Mouse (Mus musculus): Measurements from ENCODE around the gene Nedd9. TPM values are rescaled to one million over a fixed set of nuclear protein-coding genes. Genes with fewer than 3 reads are reported as not detected.

Gene Nedd9
- polyA plus RNA-seq, 1 experiment from 2014 or later, result 22.9 TPM

DNA sequence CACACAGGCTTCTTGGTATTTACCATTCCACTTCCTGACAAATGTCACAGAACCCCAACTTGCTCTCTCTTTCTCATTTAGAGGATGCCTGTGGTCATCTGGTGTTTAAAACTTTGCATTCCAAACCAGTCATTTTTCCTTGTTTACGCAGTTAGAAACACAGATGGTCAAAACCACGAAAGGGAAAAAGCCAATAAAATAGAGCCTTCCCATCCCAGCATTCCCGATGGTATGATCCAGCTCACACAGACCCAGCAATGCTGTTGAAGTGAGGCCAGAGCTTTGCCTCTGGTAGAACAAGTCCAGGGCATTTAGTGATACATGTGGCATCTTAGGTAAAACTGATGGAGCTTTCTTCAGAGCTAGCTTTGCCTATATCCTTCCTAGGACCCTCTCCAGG is 165.7 kb downstream of the Nedd9 start:
- Histone ChIP-seq H3K27ac (replicated peaks in 1 of 2; ENCODE audit: control insufficient read depth in 1 of 2, insufficient read depth in 1 of 2, low read depth in 2 of 2, low read length in 2 of 2) (no peak overlapping the region), H3K4me1 (ENCODE audit: control insufficient read depth in 2 of 2, insufficient read depth in 2 of 2, low read length in 2 of 2) (no peaks in the 10 kb centered on the region), H3K36me3 (ENCODE audit: control insufficient read depth, insufficient read depth, low read length) (peaks cover 25% of the 10 kb centered on the region), H3K9me3 (ENCODE audit: control insufficient read depth, low read length) (no peaks in the 10 kb centered on the region), H3K9ac (ENCODE audit: low read length) (no peak overlapping the region), H3K27me3 (ENCODE audit: control insufficient read depth, insufficient read depth, low read length) (no peaks in the 10 kb centered on the region), H3K4me3 (ENCODE audit: control insufficient read depth in 1 of 2, insufficient read depth in 1 of 2, low read depth in 1 of 2, low read length in 2 of 2) (no peak overlapping the region), H3K4me2 (ENCODE audit: low read length) (no peak overlapping the region)
- 86% methylated on average over 3 of the region's 3 CpGs for WGBS
- ATAC-seq (ENCODE audit: insufficient number of reproducible peaks, insufficient read depth, low FRiP score, low read depth), result no peak

DNA sequence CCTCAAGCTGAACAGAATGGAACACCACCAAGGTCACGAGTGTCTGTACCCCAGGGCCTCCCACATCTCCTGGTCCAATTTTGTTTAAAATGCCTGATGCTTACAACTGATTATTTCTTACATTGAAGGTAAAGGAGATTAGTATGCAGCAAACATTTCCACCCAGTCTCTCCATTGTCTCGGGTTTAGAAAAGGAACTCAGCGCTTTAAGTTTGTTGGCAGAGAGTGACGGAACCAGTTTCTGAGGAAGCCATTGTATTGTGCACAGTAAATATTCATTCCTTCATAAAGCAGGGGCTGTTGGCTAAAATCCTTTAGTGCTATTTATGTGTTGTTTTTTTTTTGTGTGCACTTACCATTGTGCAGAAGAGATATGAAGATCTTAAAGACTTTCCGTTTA is 166.4 kb downstream of the Nedd9 start:
- ATAC-seq (ENCODE audit: insufficient number of reproducible peaks, insufficient read depth, low FRiP score, low read depth), result no peak
- H3K9me3 ChIP-seq (ENCODE audit: control insufficient read depth, low read length), result no peaks in the 10 kb centered on the region
- 77% methylated on average over 5 of the region's 5 CpGs for WGBS
- H3K36me3 ChIP-seq (ENCODE audit: control insufficient read depth, insufficient read depth, low read length), result peaks cover 32% of the 10 kb centered on the region
- no peak overlapping the region for H3K4me3 ChIP-seq (ENCODE audit: control insufficient read depth in 1 of 2, insufficient read depth in 1 of 2, low read depth in 1 of 2, low read length in 2 of 2)
- H3K27me3 ChIP-seq (ENCODE audit: control insufficient read depth, insufficient read depth, low read length), result no peaks in the 10 kb centered on the region
- no peaks in the 10 kb centered on the region for H3K4me1 ChIP-seq (ENCODE audit: control insufficient read depth in 2 of 2, insufficient read depth in 2 of 2, low read length in 2 of 2)
- H3K27ac ChIP-seq (replicated peaks in 1 of 2; ENCODE audit: control insufficient read depth in 1 of 2, insufficient read depth in 1 of 2, low read depth in 2 of 2, low read length in 2 of 2), result no peak overlapping the region
- no peak overlapping the region for H3K9ac ChIP-seq (ENCODE audit: low read length)
- H3K4me2 ChIP-seq (ENCODE audit: low read length), result no peak overlapping the region

- no peak overlapping the region for H3K4me2 ChIP-seq (ENCODE audit: low read length)
- WGBS, result 61% methylated on average over 10 of the region's 10 CpGs
- peaks cover 3 to 8% of the 10 kb centered on the region in 2 experiments; a peak in 2 of 4 replicates for H3K4me1 ChIP-seq (ENCODE audit: control insufficient read depth in 2 of 2, insufficient read depth in 2 of 2, low read length in 2 of 2)
- no peak overlapping the region for H3K27ac ChIP-seq (replicated peaks in 1 of 2; ENCODE audit: control insufficient read depth in 1 of 2, insufficient read depth in 1 of 2, low read depth in 2 of 2, low read length in 2 of 2)
- ATAC-seq (ENCODE audit: insufficient number of reproducible peaks, insufficient read depth, low FRiP score, low read depth), result no peak
- no peak overlapping the region for H3K4me3 ChIP-seq (ENCODE audit: control insufficient read depth in 1 of 2, insufficient read depth in 1 of 2, low read depth in 1 of 2, low read length in 2 of 2)
- H3K9me3 ChIP-seq (ENCODE audit: control insufficient read depth, low read length), result no peaks in the 10 kb centered on the region
- H3K27me3 ChIP-seq (ENCODE audit: control insufficient read depth, insufficient read depth, low read length), result peaks cover 7% of the 10 kb centered on the region; the same call in 1 of the 2 replicates
- no peak overlapping the region for H3K9ac ChIP-seq (ENCODE audit: low read length)
- H3K36me3 ChIP-seq (ENCODE audit: control insufficient read depth, insufficient read depth, low read length), result no peaks in the 10 kb centered on the region
Observed at GRCm38 (mm10) chr13:41302716-41303115, 184.4 kb downstream of the Nedd9 start.

GRCm38 (mm10) chr13:41300037-41300436 is 187.1 kb downstream of the Nedd9 start:
- Histone ChIP-seq H3K27me3 (ENCODE audit: control insufficient read depth, insufficient read depth, low read length) (peaks cover 9% of the 10 kb centered on the region; the same call in 1 of the 2 replicates), H3K9ac (ENCODE audit: low read length) (no peak overlapping the region), H3K27ac (replicated peaks in 1 of 2; ENCODE audit: control insufficient read depth in 1 of 2, insufficient read depth in 1 of 2, low read depth in 2 of 2, low read length in 2 of 2) (no peak overlapping the region), H3K4me2 (ENCODE audit: low read length) (no peak overlapping the region), H3K4me1 (ENCODE audit: control insufficient read depth in 2 of 2, insufficient read depth in 2 of 2, low read length in 2 of 2) (peaks cover 3 to 8% of the 10 kb centered on the region in 2 experiments; a peak in 2 of 4 replicates), H3K4me3 (ENCODE audit: control insufficient read depth in 1 of 2, insufficient read depth in 1 of 2, low read depth in 1 of 2, low read length in 2 of 2) (no peak overlapping the region), H3K9me3 (ENCODE audit: control insufficient read depth, low read length) (no peaks in the 10 kb centered on the region), H3K36me3 (ENCODE audit: control insufficient read depth, insufficient read depth, low read length) (no peaks in the 10 kb centered on the region)
- ATAC-seq (ENCODE audit: insufficient number of reproducible peaks, insufficient read depth, low FRiP score, low read depth), result no peak
- 45% methylated on average over 4 of the region's 4 CpGs for WGBS

GRCm38 (mm10) chr13:41298996-41299395 is 188.2 kb downstream of the Nedd9 start:
- Histone ChIP-seq H3K4me2 (ENCODE audit: low read length) (no peak overlapping the region), H3K9me3 (ENCODE audit: control insufficient read depth, low read length) (no peaks in the 10 kb centered on the region), H3K4me3 (ENCODE audit: control insufficient read depth in 1 of 2, insufficient read depth in 1 of 2, low read depth in 1 of 2, low read length in 2 of 2) (no peak overlapping the region), H3K27ac (replicated peaks in 1 of 2; ENCODE audit: control insufficient read depth in 1 of 2, insufficient read depth in 1 of 2, low read depth in 2 of 2, low read length in 2 of 2) (no peak overlapping the region), H3K4me1 (ENCODE audit: control insufficient read depth in 2 of 2, insufficient read depth in 2 of 2, low read length in 2 of 2) (peaks cover 3 to 8% of the 10 kb centered on the region in 2 experiments; a peak in 2 of 4 replicates), H3K27me3 (ENCODE audit: control insufficient read depth, insufficient read depth, low read length) (peaks cover 9% of the 10 kb centered on the region; the same call in 1 of the 2 replicates), H3K36me3 (ENCODE audit: control insufficient read depth, insufficient read depth, low read length) (no peaks in the 10 kb centered on the region), H3K9ac (ENCODE audit: low read length) (no peak overlapping the region)
- 59% methylated on average over 5 of the region's 5 CpGs for WGBS
- ATAC-seq (ENCODE audit: insufficient number of reproducible peaks, insufficient read depth, low FRiP score, low read depth), result no peak

DNA sequence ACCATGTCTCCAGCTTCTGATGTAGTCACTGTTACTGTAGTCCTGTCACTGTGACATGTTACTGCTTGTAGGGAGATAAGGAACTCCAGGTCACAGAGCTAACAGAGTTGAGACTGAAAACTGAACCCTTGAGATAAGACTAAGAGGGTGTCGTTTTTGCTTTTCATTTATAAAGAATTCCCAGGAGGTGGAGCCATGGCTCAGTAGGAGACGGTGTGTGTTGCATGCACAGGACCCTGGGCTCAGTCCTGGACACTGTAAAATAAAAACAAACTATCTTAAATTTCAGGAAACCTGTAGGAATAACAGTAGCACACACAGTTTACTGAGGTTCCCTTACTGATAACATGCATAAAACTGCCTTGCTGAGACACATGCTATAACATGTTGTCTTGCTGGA is 188.6 kb downstream of the Nedd9 start:
- WGBS, result 2% methylated on average over 2 of the region's 2 CpGs
- no peak overlapping the region for H3K4me3 ChIP-seq (ENCODE audit: control insufficient read depth in 1 of 2, insufficient read depth in 1 of 2, low read depth in 1 of 2, low read length in 2 of 2)
- ATAC-seq (ENCODE audit: insufficient number of reproducible peaks, insufficient read depth, low FRiP score, low read depth), result no peak

GRCm38 (mm10) chr13:41296396-41296795 is 190.8 kb downstream of the Nedd9 start:
- no peak overlapping the region for H3K4me3 ChIP-seq (ENCODE audit: control insufficient read depth in 1 of 2, insufficient read depth in 1 of 2, low read depth in 1 of 2, low read length in 2 of 2)
- H3K36me3 ChIP-seq (ENCODE audit: control insufficient read depth, insufficient read depth, low read length), result no peaks in the 10 kb centered on the region
- no peak overlapping the region for H3K27ac ChIP-seq (replicated peaks in 1 of 2; ENCODE audit: control insufficient read depth in 1 of 2, insufficient read depth in 1 of 2, low read depth in 2 of 2, low read length in 2 of 2)
- no peak overlapping the region for H3K4me2 ChIP-seq (ENCODE audit: low read length)
- H3K9me3 ChIP-seq (ENCODE audit: control insufficient read depth, low read length), result peaks cover 2% of the 10 kb centered on the region; the same call in 1 of the 2 replicates
- no peak overlapping the region for H3K9ac ChIP-seq (ENCODE audit: low read length)
- WGBS, result 67% methylated on average over 10 of the region's 10 CpGs
- H3K4me1 ChIP-seq (ENCODE audit: control insufficient read depth in 2 of 2, insufficient read depth in 2 of 2, low read length in 2 of 2), result peaks cover 3 to 8% of the 10 kb centered on the region in 2 experiments; a peak in 2 of 4 replicates
- no peak for ATAC-seq (ENCODE audit: insufficient number of reproducible peaks, insufficient read depth, low FRiP score, low read depth)
- H3K27me3 ChIP-seq (ENCODE audit: control insufficient read depth, insufficient read depth, low read length), result peaks cover 12% of the 10 kb centered on the region; the same call in 1 of the 2 replicates

More for the DNA sequence above, 188.6 kb downstream of the Nedd9 start:
- H3K27ac ChIP-seq (replicated peaks in 1 of 2; ENCODE audit: control insufficient read depth in 1 of 2, insufficient read depth in 1 of 2, low read depth in 2 of 2, low read length in 2 of 2), result no peak overlapping the region
- H3K9me3 ChIP-seq (ENCODE audit: control insufficient read depth, low read length), result no peaks in the 10 kb centered on the region
- peaks cover 3 to 8% of the 10 kb centered on the region in 2 experiments; a peak in 2 of 4 replicates for H3K4me1 ChIP-seq (ENCODE audit: control insufficient read depth in 2 of 2, insufficient read depth in 2 of 2, low read length in 2 of 2)
- H3K4me2 ChIP-seq (ENCODE audit: low read length), result no peak overlapping the region
- peaks cover 12% of the 10 kb centered on the region; the same call in 1 of the 2 replicates for H3K27me3 ChIP-seq (ENCODE audit: control insufficient read depth, insufficient read depth, low read length)
- H3K9ac ChIP-seq (ENCODE audit: low read length), result no peak overlapping the region
- no peaks in the 10 kb centered on the region for H3K36me3 ChIP-seq (ENCODE audit: control insufficient read depth, insufficient read depth, low read length)

DNA sequence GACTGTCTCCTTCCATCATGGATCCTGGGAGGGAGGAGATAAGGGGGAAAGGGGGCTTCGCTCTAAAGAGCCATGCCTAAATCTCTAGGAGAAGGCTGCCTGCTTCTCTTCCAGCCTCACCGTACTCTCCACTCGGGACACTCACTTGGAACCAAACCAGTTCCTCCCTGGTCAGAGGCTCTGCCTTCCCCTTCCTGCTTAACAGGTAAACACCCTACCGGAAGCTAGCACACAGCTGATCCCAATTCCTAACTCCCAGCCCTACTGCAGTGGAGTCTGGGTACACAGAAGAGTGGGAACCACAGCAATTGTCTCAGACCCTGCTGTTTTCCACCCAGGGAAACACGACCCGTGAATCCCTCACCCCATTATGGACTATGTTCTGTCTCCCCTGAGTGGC is 191.3 kb downstream of the Nedd9 start:
- H3K4me1 ChIP-seq (ENCODE audit: control insufficient read depth in 2 of 2, insufficient read depth in 2 of 2, low read length in 2 of 2), result peaks cover 3 to 8% of the 10 kb centered on the region in 2 experiments; a peak in 2 of 4 replicates
- no peak overlapping the region for H3K4me3 ChIP-seq (ENCODE audit: control insufficient read depth in 1 of 2, insufficient read depth in 1 of 2, low read depth in 1 of 2, low read length in 2 of 2)
- no peak overlapping the region for H3K4me2 ChIP-seq (ENCODE audit: low read length)
- WGBS, result 62% methylated on average over 6 of the region's 6 CpGs
- H3K36me3 ChIP-seq (ENCODE audit: control insufficient read depth, insufficient read depth, low read length), result no peaks in the 10 kb centered on the region
- H3K9ac ChIP-seq (ENCODE audit: low read length), result no peak overlapping the region
- peaks cover 12% of the 10 kb centered on the region; the same call in 1 of the 2 replicates for H3K27me3 ChIP-seq (ENCODE audit: control insufficient read depth, insufficient read depth, low read length)
- no peak overlapping the region for H3K27ac ChIP-seq (replicated peaks in 1 of 2; ENCODE audit: control insufficient read depth in 1 of 2, insufficient read depth in 1 of 2, low read depth in 2 of 2, low read length in 2 of 2)
- H3K9me3 ChIP-seq (ENCODE audit: control insufficient read depth, low read length), result peaks cover 4% of the 10 kb centered on the region; the same call in 1 of the 2 replicates
- ATAC-seq (ENCODE audit: insufficient number of reproducible peaks, insufficient read depth, low FRiP score, low read depth), result no peak
